Mouse (Mus musculus) small intestine, adult 2 months (tissue): ENCODE results near the gene Dnttip1.

Experiments used
- CTCF ChIP-seq: fragments of 200-500 bp; IDR thresholded peaks from 2 replicates; pipeline ENCODE4 v1.5.1; 2012; ENCODE audit warnings: low read depth, mild to moderate bottlenecking, control low read depth, inconsistent platforms, low read length, moderate library complexity, mixed read lengths; ENCODE audit not compliant: insufficient replicate concordance, insufficient read length; ENCODE audit errors: extremely low read depth
- POLR2A ChIP-seq: fragments of 200-500 bp; IDR thresholded peaks from 2 replicates; pipeline ENCODE4 v1.6.1; 2012; ENCODE audit warnings: low read depth, mild to moderate bottlenecking, control low read depth, inconsistent platforms, low read length, moderate library complexity

DNA sequence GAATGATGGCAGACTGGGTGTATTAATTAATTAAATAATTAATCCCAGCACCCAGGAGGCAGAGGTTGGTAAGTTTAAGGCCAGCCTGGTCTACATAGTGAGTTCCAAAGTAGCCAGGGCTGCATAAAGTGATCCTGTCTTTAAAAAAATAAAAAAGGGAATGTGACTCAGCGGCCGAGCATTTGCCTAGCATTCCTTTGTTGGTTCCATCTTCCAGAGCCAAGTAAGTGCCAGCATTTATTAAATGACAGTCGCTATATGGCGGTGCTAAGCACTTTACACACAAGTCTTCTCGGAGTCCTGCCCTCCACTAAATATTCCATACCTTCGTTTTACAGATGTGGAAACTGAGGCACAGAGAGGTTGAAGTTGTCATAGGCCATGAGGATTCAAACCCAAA is 30.3 kb downstream of the Dnttip1 start:
- no peak for TF ChIP-seq POLR2A
- TF ChIP-seq CTCF: no peak
